19 mouse cellular contexts compared by ENCODE assay signal in the genomic region with DNA sequence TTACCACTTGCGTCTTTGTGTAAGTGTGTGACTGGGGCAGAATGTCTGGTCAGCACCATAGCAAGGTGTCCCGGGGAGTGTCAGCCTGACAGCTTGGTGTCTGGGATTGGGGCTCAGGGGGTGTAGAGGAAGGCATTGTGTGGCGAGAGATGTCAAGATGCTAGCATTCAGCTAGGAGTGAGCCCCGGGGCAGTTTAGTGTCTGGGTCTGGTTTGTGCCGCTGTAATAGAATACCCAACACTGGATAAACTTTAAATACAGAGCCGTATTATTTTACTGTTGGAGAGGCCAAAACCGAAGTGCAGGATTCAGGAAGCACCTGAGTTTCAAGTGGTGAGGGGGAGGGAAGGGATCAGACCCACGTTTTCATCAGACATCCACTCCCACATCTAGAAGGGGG. TPM values are rescaled to one million over a fixed set of nuclear protein-coding genes. Genes with fewer than 3 reads are reported as not detected.
DNase-seq lines count a peak whose midpoint lies in the region; ATAC-seq lines count a peak whose summit lies in the region.
"Had no signal": no experiment of that assay in that cellular context is flagged by ENCODE, and none has a peak within 500 bp of the region (broad histone marks: within the 10 kb centered on the region; RNA-seq: fewer than 3 reads in every experiment).

No protein-coding gene starts in this region.

- H3K36me3 ChIP-seq in heart, embryonic 10.5 days = no peaks in the 10 kb centered on the region
- no peaks in the 10 kb centered on the region for H3K36me3 ChIP-seq in midbrain, embryonic 11.5 days (ENCODE audit: control insufficient read depth, insufficient read depth, low read length)
- H3K36me3 ChIP-seq in midbrain, embryonic 16.5 days (ENCODE audit: control insufficient read depth, insufficient read depth, low read length) = no peaks in the 10 kb centered on the region
- no peaks in the 10 kb centered on the region for H3K36me3 ChIP-seq in embryonic facial prominence, embryonic 14.5 days (ENCODE audit: control insufficient read depth, insufficient read depth, low read length)
- H3K36me3 ChIP-seq: embryonic facial prominence, embryonic 13.5 days; hindbrain, embryonic 12.5 days had no signal

- H3K4me2 ChIP-seq in midbrain, embryonic 11.5 days = no peak overlapping the region
- no peak overlapping the region for H3K4me2 ChIP-seq in midbrain, embryonic 16.5 days (ENCODE audit: low read length)
- no peak overlapping the region for H3K4me2 ChIP-seq in embryonic facial prominence, embryonic 14.5 days (ENCODE audit: low read depth, low read length)
- H3K4me2 ChIP-seq: embryonic facial prominence, embryonic 13.5 days; hindbrain, embryonic 12.5 days had no signal

- H3K9ac ChIP-seq in midbrain, embryonic 11.5 days (ENCODE audit: low read length) = no peak overlapping the region
- no peak overlapping the region for H3K9ac ChIP-seq in midbrain, embryonic 16.5 days (ENCODE audit: low read depth, low read length)
- H3K9ac ChIP-seq in embryonic facial prominence, embryonic 14.5 days (ENCODE audit: low read depth, low read length) = no peak overlapping the region
- H3K9ac ChIP-seq: embryonic facial prominence, embryonic 13.5 days; hindbrain, embryonic 12.5 days had no signal

- H3K27me3 ChIP-seq in heart, embryonic 10.5 days (ENCODE audit: insufficient read depth, poor library complexity, severe bottlenecking) = peaks cover 3% of the 10 kb centered on the region; the same call in 1 of the 2 replicates
- no peaks in the 10 kb centered on the region for H3K27me3 ChIP-seq in midbrain, embryonic 11.5 days (ENCODE audit: control insufficient read depth, insufficient read depth, low read length)
- no peaks in the 10 kb centered on the region for H3K27me3 ChIP-seq in midbrain, embryonic 16.5 days (ENCODE audit: control insufficient read depth, insufficient read depth, low read depth, low read length)
- H3K27me3 ChIP-seq in embryonic facial prominence, embryonic 14.5 days (replicated peaks; ENCODE audit: control insufficient read depth, insufficient read depth, low read length) = no peaks in the 10 kb centered on the region
- H3K27me3 ChIP-seq: embryonic facial prominence, embryonic 13.5 days; hindbrain, embryonic 12.5 days; Patski had no signal

- no peak for DNase-seq in heart, embryonic 10.5 days (ENCODE audit: low spot score)
- no peak for DNase-seq in heart, adult 8-10 months (ENCODE audit: low spot score)
- DNase-seq in midbrain, embryonic 11.5 days (ENCODE audit: low spot score, missing footprints) = peak; percentile 28
- no peak for DNase-seq in embryonic facial prominence, embryonic 14.5 days (ENCODE audit: low spot score)
- DNase-seq in frontal cortex, postnatal 25 days (ENCODE audit: low spot score in 2 of 2) = no peak
- DNase-seq: adrenal gland, postnatal 14 days; cerebellum, adult 18-20 months; cerebellum, adult 9-11 months; cerebellum, postnatal 36 days; gastrocnemius, postnatal 10 days; heart, postnatal 10 days; heart, postnatal 4 days had no signal

- H3K27ac ChIP-seq in heart, embryonic 10.5 days = peak overlapping the region; percentile 5; the same call in 1 of the 2 replicates
- H3K27ac ChIP-seq in midbrain, embryonic 11.5 days (ENCODE audit: low read depth, low read length) = no peak overlapping the region
- H3K27ac ChIP-seq in midbrain, embryonic 16.5 days (ENCODE audit: low read length) = no peak overlapping the region
- H3K27ac ChIP-seq in embryonic facial prominence, embryonic 14.5 days (replicated peaks; ENCODE audit: low read depth, low read length) = no peak overlapping the region
- H3K27ac ChIP-seq: hindbrain, embryonic 12.5 days had no signal

- no peak overlapping the region for H3K4me3 ChIP-seq in heart, embryonic 10.5 days
- H3K4me3 ChIP-seq in midbrain, embryonic 11.5 days (ENCODE audit: low read depth, low read length) = no peak overlapping the region
- H3K4me3 ChIP-seq in midbrain, embryonic 16.5 days (ENCODE audit: low read depth, low read length) = no peak overlapping the region
- no peak overlapping the region for H3K4me3 ChIP-seq in embryonic facial prominence, embryonic 14.5 days (ENCODE audit: low read depth, low read length)
- H3K4me3 ChIP-seq: embryonic facial prominence, embryonic 13.5 days; hindbrain, embryonic 12.5 days had no signal

- no peaks in the 10 kb centered on the region for H3K9me3 ChIP-seq in heart, embryonic 10.5 days
- no peaks in the 10 kb centered on the region for H3K9me3 ChIP-seq in midbrain, embryonic 11.5 days (ENCODE audit: control insufficient read depth, low read length)
- no peaks in the 10 kb centered on the region for H3K9me3 ChIP-seq in midbrain, embryonic 16.5 days (replicated peaks; ENCODE audit: control insufficient read depth, low read length, poor library complexity, severe bottlenecking)
- peaks cover 2% of the 10 kb centered on the region; the same call in 1 of the 2 replicates for H3K9me3 ChIP-seq in embryonic facial prominence, embryonic 14.5 days (ENCODE audit: control insufficient read depth, low read length)

- 78% methylated on average over 8 of the region's 8 CpGs for WGBS in heart, embryonic 10.5 days
- WGBS in midbrain, embryonic 11.5 days = 86% methylated on average over 8 of the region's 8 CpGs
- 84% methylated on average over 8 of the region's 8 CpGs for WGBS in midbrain, embryonic 16.5 days
- 32% methylated on average over 8 of the region's 8 CpGs for WGBS in embryonic facial prominence, embryonic 14.5 days

- no peak for ATAC-seq in midbrain, embryonic 11.5 days (ENCODE audit: low FRiP score)
- ATAC-seq in midbrain, embryonic 16.5 days = no peak
- peak; percentile 24; the same call in 1 of the 2 replicates for ATAC-seq in embryonic facial prominence, embryonic 14.5 days (ENCODE audit: low read depth)
- ATAC-seq: activated CD4-positive, CD25-positive, alpha-beta regulatory T cell, adult 4 months; forebrain, embryonic 14.5 days; inflammation-experienced regulatory T-cells, adult 6 months; Patski had no signal

- H3K4me1 ChIP-seq in heart, embryonic 10.5 days = peaks cover 16% of the 10 kb centered on the region
- H3K4me1 ChIP-seq in midbrain, embryonic 11.5 days (ENCODE audit: control insufficient read depth, insufficient read depth, low read length) = no peaks in the 10 kb centered on the region
- peaks cover 3% of the 10 kb centered on the region; the same call in 1 of the 2 replicates for H3K4me1 ChIP-seq in midbrain, embryonic 16.5 days (ENCODE audit: control insufficient read depth, insufficient read depth, low read length)
- peaks cover 9% of the 10 kb centered on the region; the same call in 1 of the 2 replicates for H3K4me1 ChIP-seq in embryonic facial prominence, embryonic 14.5 days (ENCODE audit: control insufficient read depth, insufficient read depth, low read length)

RNA-seq across cellular contexts. Expression of gene Abcg1, which starts 20.1 kb away (rescaled TPM):
- polyA plus RNA-seq in heart, embryonic 10.5 days (2016; fragmentation: Nextera tagmentation; extraction: Ambion mirVana) = 4.9 and 6.0 TPM in 2 replicates
- total RNA-seq in heart, adult 8-10 months (2022) = 1 to 10 TPM; 3.7 to 6.9 (median 6.5) TPM
- 10.4 TPM in 2 replicates for polyA plus RNA-seq in midbrain, embryonic 11.5 days (2014; fragmentation: Nextera tagmentation; extraction: Ambion mirVana)
- polyA plus RNA-seq in midbrain, embryonic 16.5 days (2015; fragmentation: Nextera tagmentation; extraction: Ambion mirVana) = 23.7 and 24.3 TPM in 2 replicates
- polyA plus RNA-seq in embryonic facial prominence, embryonic 14.5 days (2014; fragmentation: Nextera tagmentation; extraction: Ambion mirVana) = 10.5 and 11.9 TPM in 2 replicates
